Mouse (Mus musculus) embryonic facial prominence, embryonic 13.5 days (tissue): Measurements from ENCODE around the gene Khdrbs1. TPM values are rescaled to one million over a fixed set of nuclear protein-coding genes. Genes with fewer than 3 reads are reported as not detected.
"Not testable (repeated sequence)": the region's sequence is repeated elsewhere in the genome, so short reads cannot be mapped to it uniquely, and the experiment has no call there.

Experiments
- ATAC-seq: fragments of 200-750 bp; cut with Nextera tagmentation; 2 replicates; pipeline ENCODE4 v1.8.0; 2017; ENCODE audit warnings: low read depth; ENCODE audit not compliant: insufficient number of reproducible peaks, insufficient read depth, low FRiP score, low TSS enrichment
- H3K27ac ChIP-seq: fragments of 300-500 bp; sonication (generic); 2 replicates; pipeline ENCODE4 v1.5.1; 2015; ENCODE audit warnings: moderate library complexity, mild to moderate bottlenecking, inconsistent platforms
- H3K27me3 ChIP-seq: fragments of 300-500 bp; sonication (generic); 2 replicates; pipeline ENCODE4 v1.6.1; 2015; ENCODE audit warnings: mild to moderate bottlenecking, inconsistent platforms
- H3K36me3 ChIP-seq: fragments of 300-500 bp; sonication (generic); 2 replicates; pipeline ENCODE4 v1.6.1; 2015; ENCODE audit warnings: mild to moderate bottlenecking, inconsistent platforms
- H3K4me1 ChIP-seq: fragments of 300-500 bp; sonication (generic); 2 replicates; pipeline ENCODE4 v1.6.1; 2015; ENCODE audit warnings: inconsistent platforms
- H3K4me2 ChIP-seq: fragments of 300-500 bp; sonication (generic); 2 replicates; pipeline ENCODE4 v1.6.1; 2015; ENCODE audit warnings: moderate library complexity, mild to moderate bottlenecking, inconsistent platforms
- H3K4me3 ChIP-seq: fragments of 300-500 bp; sonication (generic); 2 replicates; pipeline ENCODE4 v1.5.1; 2015; ENCODE audit warnings: mild to moderate bottlenecking, inconsistent platforms
- H3K9ac ChIP-seq: fragments of 300-500 bp; sonication (generic); 2 replicates; pipeline ENCODE4 v1.6.1; 2015; ENCODE audit warnings: mild to moderate bottlenecking, inconsistent platforms
- H3K9me3 ChIP-seq: fragments of 300-500 bp; sonication (generic); 2 replicates; pipeline ENCODE4 v1.6.1; 2016; ENCODE audit warnings: inconsistent platforms
- WGBS: fragments of 180-500 bp; shearing (Covaris S2); methylation state at CpG from one replicate; pipeline ENCODE4 v1.1.7; 2015; ENCODE audit warnings: mixed read lengths; 5-methylcytosine and 5-hydroxymethylcytosine counted together
- polyA plus RNA-seq: library from polyadenylated mRNA; unstranded; fragments of >200 nt; fragmentation: Nextera tagmentation; extraction: Ambion mirVana; gene quantifications from 2 replicates; pipeline ENCODE4 v1.2.1, GENCODE M21; 2015

The Khdrbs1 gene
- polyA plus RNA-seq, 1 experiment from 2014 or later = 152 TPM

- H3K9ac ChIP-seq, H3K27me3 ChIP-seq, H3K27ac ChIP-seq, ATAC-seq, H3K9me3 ChIP-seq, H3K4me3 ChIP-seq, H3K4me2 ChIP-seq: not testable (repeated sequence)
- WGBS = 88% methylated on average over 6 of the region's 6 CpGs
- Histone ChIP-seq H3K4me1 (peaks cover 33% of the 10 kb centered on the region), H3K36me3 (peaks cover 41% of the 10 kb centered on the region)
Measured at GRCm38 (mm10) chr4:129700661-129701060, 41.4 kb downstream of the Khdrbs1 start.

GRCm38 (mm10) chr4:129700216-129700615, 41.9 kb downstream of the Khdrbs1 start:
- 48% methylated on average over 1 of the region's 1 CpGs for WGBS

GRCm38 (mm10) chr4:129697191-129697590, 44.9 kb downstream of the Khdrbs1 start:
- 82% methylated on average over 7 of the region's 7 CpGs for WGBS

More at GRCm38 (mm10) chr4:129700216-129700615, 41.9 kb downstream of the Khdrbs1 start:
- Histone ChIP-seq H3K36me3 (peaks cover 36% of the 10 kb centered on the region), H3K9me3 (no peaks in the 10 kb centered on the region), H3K4me2 (no peak overlapping the region), H3K27ac (no peak overlapping the region), H3K27me3 (no peaks in the 10 kb centered on the region), H3K4me3 (no peak overlapping the region), H3K9ac (no peak overlapping the region), H3K4me1 (peaks cover 38% of the 10 kb centered on the region)
- no peak for ATAC-seq

GRCm38 (mm10) chr4:129696158-129696985, 45.7 kb downstream of the Khdrbs1 start, which contains the start of gene Tmem39b:
Gene Tmem39b (minus strand): TSS chr4:129696838.
- Histone ChIP-seq H3K9me3 (no peaks in the 10 kb centered on the region), H3K4me1 (peaks cover 16% of the 10 kb centered on the region), H3K4me2 (peak within 1 kb of the TSS; percentile 68), H3K36me3 (peaks cover 30% of the 10 kb centered on the region), H3K4me3 (peak within 1 kb of the TSS; percentile 66), H3K9ac (peak within 1 kb of the TSS; percentile 81), H3K27ac (peak within 1 kb of the TSS; percentile 95), H3K27me3 (no peaks in the 10 kb centered on the region)
- WGBS = 0% methylated on average over 57 of the region's 57 CpGs
- ATAC-seq = peak; percentile 78

More at GRCm38 (mm10) chr4:129697191-129697590, 44.9 kb downstream of the Khdrbs1 start:
- peak overlapping the region; percentile 68 for H3K4me2 ChIP-seq
- H3K4me1 ChIP-seq = peaks cover 23% of the 10 kb centered on the region
- no peaks in the 10 kb centered on the region for H3K9me3 ChIP-seq
- H3K27ac ChIP-seq = peak overlapping the region; percentile 95
- no peak for ATAC-seq
- H3K36me3 ChIP-seq = peaks cover 28% of the 10 kb centered on the region
- H3K9ac ChIP-seq = peak overlapping the region; percentile 81
- no peaks in the 10 kb centered on the region for H3K27me3 ChIP-seq
- H3K4me3 ChIP-seq = peak overlapping the region; percentile 66

GRCm38 (mm10) chr4:129695815-129696157, 46.3 kb downstream of the Khdrbs1 start:
- peaks cover 16% of the 10 kb centered on the region for H3K4me1 ChIP-seq
- H3K27ac ChIP-seq = peak overlapping the region; percentile 95
- peak overlapping the region; percentile 66 for H3K4me3 ChIP-seq
- ATAC-seq = no peak
- H3K27me3 ChIP-seq = no peaks in the 10 kb centered on the region
- peaks cover 35% of the 10 kb centered on the region for H3K36me3 ChIP-seq
- peak overlapping the region; percentile 81 for H3K9ac ChIP-seq
- peak overlapping the region; percentile 68 for H3K4me2 ChIP-seq
- WGBS = 26% methylated on average over 6 of the region's 6 CpGs
- no peaks in the 10 kb centered on the region for H3K9me3 ChIP-seq

GRCm38 (mm10) chr4:129684531-129684930, 57.6 kb downstream of the Khdrbs1 start:
- WGBS = 96% methylated on average over 6 of the region's 6 CpGs
- Histone ChIP-seq H3K4me1 (no peaks in the 10 kb centered on the region), H3K9ac (no peak overlapping the region), H3K9me3 (no peaks in the 10 kb centered on the region), H3K27ac (no peak overlapping the region), H3K4me3 (no peak overlapping the region), H3K27me3 (no peaks in the 10 kb centered on the region), H3K4me2 (no peak overlapping the region), H3K36me3 (peaks cover 93% of the 10 kb centered on the region)
- no peak for ATAC-seq

GRCm38 (mm10) chr4:129683901-129684493, 58.1 kb downstream of the Khdrbs1 start:
- Histone ChIP-seq H3K9me3 (no peaks in the 10 kb centered on the region), H3K27me3 (no peaks in the 10 kb centered on the region), H3K4me3 (no peak overlapping the region), H3K4me1 (no peaks in the 10 kb centered on the region), H3K36me3 (peaks cover 93% of the 10 kb centered on the region), H3K9ac (no peak overlapping the region), H3K27ac (no peak overlapping the region), H3K4me2 (no peak overlapping the region)
- WGBS = 87% methylated on average over 11 of the region's 11 CpGs
- no peak for ATAC-seq

- WGBS = 94% methylated on average over 11 of the region's 11 CpGs
- H3K27me3 ChIP-seq = no peaks in the 10 kb centered on the region
- no peaks in the 10 kb centered on the region for H3K9me3 ChIP-seq
- no peak for ATAC-seq
- H3K27ac ChIP-seq = no peak overlapping the region
- no peak overlapping the region for H3K4me3 ChIP-seq
- H3K9ac ChIP-seq = no peak overlapping the region
- no peaks in the 10 kb centered on the region for H3K4me1 ChIP-seq
- H3K36me3 ChIP-seq = peaks cover 94% of the 10 kb centered on the region
- H3K4me2 ChIP-seq = no peak overlapping the region
Measured at GRCm38 (mm10) chr4:129681837-129682236, 60.3 kb downstream of the Khdrbs1 start.

- H3K36me3 ChIP-seq = peaks cover 33% of the 10 kb centered on the region
- WGBS = 8% methylated on average over 10 of the region's 10 CpGs
- H3K27me3 ChIP-seq = no peaks in the 10 kb centered on the region
- H3K4me3 ChIP-seq = peak overlapping the region; percentile 100
- H3K9me3 ChIP-seq = no peaks in the 10 kb centered on the region
- no peak for ATAC-seq
- H3K4me2 ChIP-seq = peak overlapping the region; percentile 68
- H3K9ac ChIP-seq = peak overlapping the region; percentile 99
- H3K27ac ChIP-seq = peak overlapping the region; percentile 96
- H3K4me1 ChIP-seq = peaks cover 12% of the 10 kb centered on the region
Measured at GRCm38 (mm10) chr4:129672878-129673449, 69.1 kb downstream of the Khdrbs1 start.

GRCm38 (mm10) chr4:129672083-129672877, 69.8 kb downstream of the Khdrbs1 start, which contains the start of gene Kpna6:
Gene Kpna6 (minus strand): TSS chr4:129672767.
- Histone ChIP-seq H3K9me3 (no peaks in the 10 kb centered on the region), H3K4me1 (peaks cover 12% of the 10 kb centered on the region), H3K27me3 (no peaks in the 10 kb centered on the region), H3K9ac (peak within 1 kb of the TSS; percentile 99), H3K27ac (peak within 1 kb of the TSS; percentile 96), H3K36me3 (peaks cover 28% of the 10 kb centered on the region), H3K4me3 (peak within 1 kb of the TSS; percentile 100), H3K4me2 (peak within 1 kb of the TSS; percentile 68)
- under 1% methylated on average over 65 of the region's 65 CpGs for WGBS
- ATAC-seq = peak; percentile 82

GRCm38 (mm10) chr4:129671491-129672082, 70.5 kb downstream of the Khdrbs1 start:
- Histone ChIP-seq H3K9me3 (no peaks in the 10 kb centered on the region), H3K4me3 (peak overlapping the region; percentile 100), H3K4me2 (peak overlapping the region; percentile 68), H3K27ac (peak overlapping the region; percentile 96), H3K36me3 (peaks cover 28% of the 10 kb centered on the region), H3K4me1 (peaks cover 12% of the 10 kb centered on the region), H3K27me3 (no peaks in the 10 kb centered on the region), H3K9ac (peak overlapping the region; percentile 99)
- WGBS = 7% methylated on average over 12 of the region's 12 CpGs
- ATAC-seq = no peak
